Mouse (Mus musculus) ES-E14 (cell line): ENCODE data around the gene Msrb3. TPM values are rescaled to one million over a fixed set of nuclear protein-coding genes. Genes with fewer than 3 reads are reported as not detected.

Source experiments
- DNase-seq: peaks from one replicate; pipeline ENCODE4 v3.0.0-alpha.2; 2013; ENCODE audit warnings: low read depth, low spot score
- H3K27ac ChIP-seq: 2 replicates; pipeline ENCODE4 v1.5.1; 2012; ENCODE audit warnings: low read depth, mild to moderate bottlenecking, low read length, moderate library complexity, mixed read lengths; ENCODE audit not compliant: poor library complexity, insufficient read depth, severe bottlenecking
- H3K36me3 ChIP-seq: 2 replicates; pipeline ENCODE4 v1.6.1; 2012; ENCODE audit warnings: mild to moderate bottlenecking, low read length, moderate library complexity, mixed read lengths; ENCODE audit not compliant: control insufficient read depth, poor library complexity, insufficient read depth, severe bottlenecking
- H3K4me1 ChIP-seq, 2 experiments: fragments of 150-350 bp in 1 of 2; sonication (generic) in 1 of 2; 2 replicates each; pipeline ENCODE4 v1.6.1; 2012; ENCODE audit warnings: low read length in 2 of 2, mild to moderate bottlenecking in 1 of 2, mixed read lengths in 1 of 2; ENCODE audit not compliant: control insufficient read depth in 2 of 2, insufficient read depth in 2 of 2, poor library complexity in 1 of 2
- H3K4me3 ChIP-seq, 2 experiments: fragments of 150-350 bp in 1 of 2; sonication (generic) in 1 of 2; 2 replicates each; pipeline ENCODE4 v1.5.1; 2012; ENCODE audit warnings: low read length in 2 of 2, low read depth in 1 of 2, mild to moderate bottlenecking in 1 of 2, mixed read lengths in 1 of 2; ENCODE audit not compliant: insufficient read depth in 1 of 2, poor library complexity in 1 of 2, severe bottlenecking in 1 of 2
- H3K9ac ChIP-seq: 2 replicates; pipeline ENCODE4 v1.6.1; 2012; ENCODE audit warnings: low read depth, mild to moderate bottlenecking, low read length, mixed read lengths; ENCODE audit not compliant: poor library complexity, insufficient read depth, severe bottlenecking
- H3K9me3 ChIP-seq: fragments of 150-350 bp; sonication (generic); 2 replicates; pipeline ENCODE4 v1.6.1; 2012; ENCODE audit warnings: low read depth, mild to moderate bottlenecking, low read length; ENCODE audit not compliant: control insufficient read depth, insufficient read depth
- CHD2 ChIP-seq: IDR thresholded peaks from 2 replicates; pipeline ENCODE4 v1.6.1; 2014; ENCODE audit warnings: mild to moderate bottlenecking, low read depth, low read length, inconsistent platforms
- HCFC1 ChIP-seq: IDR thresholded peaks from 2 replicates; pipeline ENCODE4 v1.6.1; 2012; ENCODE audit warnings: low read length, inconsistent platforms, borderline replicate concordance; ENCODE audit not compliant: insufficient read depth
- MAFK ChIP-seq: IDR thresholded peaks from 2 replicates; pipeline ENCODE4 v1.6.1; 2014; ENCODE audit warnings: mild to moderate bottlenecking, low read depth, low read length, inconsistent platforms; ENCODE audit not compliant: insufficient read depth
- ZC3H11A ChIP-seq: IDR thresholded peaks from 2 replicates; pipeline ENCODE4 v1.6.1; 2012; ENCODE audit warnings: low read depth, mild to moderate bottlenecking, inconsistent platforms, low read length, borderline replicate concordance
- ZNF384 ChIP-seq: IDR thresholded peaks from 2 replicates; pipeline ENCODE4 v1.6.1; 2012; ENCODE audit warnings: low read depth, low read length, inconsistent platforms
- in situ Hi-C, 2 experiments: fragments of 600-800 bp; cut with MboI; formaldehyde crosslinking; loops; one replicate each; pipeline ENCODE4 v1.15.1; 2025; ENCODE audit warnings: low sequenced_read_pairs in 2 of 2, inconsistent platforms in 1 of 2; ENCODE audit not compliant: unreplicated experiment in 2 of 2
- total RNA-seq: library from RNA; depleted of rRNA; stranded (reverse); fragments of 300-350 nt; gene quantifications from 2 replicates; pipeline ENCODE4 v1.2.3, GENCODE M21; 2012

Gene Msrb3
- total RNA-seq, 1 experiment = 5.7 TPM

GRCm38 (mm10) chr10:120763656-120764466, 135.0 kb downstream of the Msrb3 start:
- H3K4me1 ChIP-seq = no peaks in the 10 kb centered on the region
- H3K9me3 ChIP-seq = no peaks in the 10 kb centered on the region
- no peaks in the 10 kb centered on the region for H3K36me3 ChIP-seq
- H3K27ac ChIP-seq = no peak overlapping the region
- in situ Hi-C loops = no loop called here
- no peak for TF ChIP-seq HCFC1
- H3K4me3 ChIP-seq = no peak overlapping the region
- H3K9ac ChIP-seq = no peak overlapping the region
- DNase-seq = no peak

- Histone ChIP-seq H3K9me3 (no peaks in the 10 kb centered on the region), H3K4me1 (no peaks in the 10 kb centered on the region), H3K27ac (no peak overlapping the region), H3K9ac (no peak overlapping the region), H3K4me3 (no peak overlapping the region), H3K36me3 (no peaks in the 10 kb centered on the region)
- DNase-seq = no peak
- in situ Hi-C loops = no loop called here
- TF ChIP-seq ZNF384 (no peak), ZC3H11A (no peak), HCFC1 (no peak), CHD2 (no peak), MAFK (no peak)
Measured at GRCm38 (mm10) chr10:120762958-120763357, 135.9 kb downstream of the Msrb3 start.

DNA sequence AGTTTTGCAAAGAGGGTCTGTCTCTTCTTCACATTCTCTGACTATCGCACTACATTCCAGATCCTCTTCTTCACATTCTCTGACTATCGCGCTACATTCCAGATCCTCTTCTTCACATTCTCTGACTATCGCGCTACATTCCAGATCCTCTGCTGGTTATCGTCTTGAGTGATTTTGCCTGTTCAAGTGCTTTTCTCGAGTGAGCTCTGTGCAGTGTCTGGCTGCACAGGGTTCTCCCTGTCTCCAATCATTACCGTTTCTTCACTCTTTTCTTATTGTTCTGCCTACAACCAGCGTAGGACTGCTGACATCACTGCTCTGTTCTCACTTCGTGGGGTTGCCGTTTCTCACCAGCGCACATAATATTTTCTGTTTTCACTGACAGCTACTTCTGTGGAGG, 138.2 kb downstream of the Msrb3 start:
- TF ChIP-seq HCFC1 = no peak
- no peak for TF ChIP-seq ZNF384
- no peak for TF ChIP-seq ZC3H11A
- no peak for TF ChIP-seq CHD2
- TF ChIP-seq MAFK = no peak
- Histone ChIP-seq H3K4me3 (no peak overlapping the region), H3K9ac (no peak overlapping the region), H3K27ac (no peak overlapping the region), H3K4me1 (no peaks in the 10 kb centered on the region), H3K36me3 (no peaks in the 10 kb centered on the region), H3K9me3 (no peaks in the 10 kb centered on the region)
- in situ Hi-C loops = no loop called here
- no peak for DNase-seq

DNA sequence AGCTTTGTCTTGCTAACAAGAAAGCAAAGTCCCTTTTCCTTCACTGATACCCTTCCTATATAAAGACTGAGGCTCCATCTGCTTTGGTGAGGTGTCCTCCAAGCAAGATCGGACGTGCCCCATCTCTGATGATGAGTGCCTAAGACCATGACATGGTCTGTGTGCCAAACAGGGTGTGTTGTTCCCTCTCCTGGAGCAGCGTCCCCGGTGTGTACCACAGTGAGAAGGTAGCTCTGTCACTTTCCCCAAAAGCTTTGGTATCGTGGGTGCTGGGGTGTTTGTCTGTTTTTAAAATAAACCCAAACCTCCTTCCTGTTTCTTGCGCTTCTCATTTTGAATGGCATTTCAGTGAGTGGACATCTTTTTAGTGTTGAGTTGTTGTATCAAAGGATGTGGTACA, 139.0 kb downstream of the Msrb3 start:
- TF ChIP-seq ZC3H11A = no peak
- no peak for TF ChIP-seq CHD2
- no peak for TF ChIP-seq HCFC1
- TF ChIP-seq ZNF384 = no peak
- TF ChIP-seq MAFK = no peak
- no peaks in the 10 kb centered on the region for H3K9me3 ChIP-seq
- no peaks in the 10 kb centered on the region for H3K4me1 ChIP-seq
- in situ Hi-C loops = no loop called here
- no peak overlapping the region for H3K4me3 ChIP-seq
- H3K9ac ChIP-seq = no peak overlapping the region
- no peak overlapping the region for H3K27ac ChIP-seq
- no peaks in the 10 kb centered on the region for H3K36me3 ChIP-seq
- no peak for DNase-seq

GRCm38 (mm10) chr10:120752454-120752853, 146.4 kb downstream of the Msrb3 start:
- no peaks in the 10 kb centered on the region for H3K36me3 ChIP-seq
- in situ Hi-C loops = no loop called here
- DNase-seq = no peak
- H3K27ac ChIP-seq = no peak overlapping the region
- H3K4me1 ChIP-seq = peaks cover 3% of the 10 kb centered on the region in 2 experiments; a peak in 2 of 4 replicates
- H3K9me3 ChIP-seq = no peaks in the 10 kb centered on the region
- no peak overlapping the region for H3K4me3 ChIP-seq
- no peak overlapping the region for H3K9ac ChIP-seq
- TF ChIP-seq CHD2 (no peak), ZNF384 (no peak), HCFC1 (no peak), MAFK (no peak), ZC3H11A (no peak)
